Mouse (Mus musculus): ENCODE measurements at regions not wholly inside any gene's neighbourhood (a gene's known extent, or its start where the extent isn't known, plus 50 kb on each side); places are given as distances from the start of the nearest gene placed in this dataset.
A peak's percentile ranks its signal among the peaks of the same experiment; 100 is the strongest.

- DNase-seq (ENCODE audit: low spot score in 2 of 2): no peak
These were observed 354.7 kb downstream of the Ice1 start for GRCm38 (mm10) chr13:70282731-70283130.

GRCm38 (mm10) chr13:70283231-70283630, 354.2 kb downstream of the Ice1 start:
- no peak for DNase-seq (ENCODE audit: low spot score in 2 of 2)

- DNase-seq (ENCODE audit: low spot score in 2 of 2): no peak
These were observed 344.7 kb downstream of the Ice1 start for GRCm38 (mm10) chr13:70292713-70293112.

GRCm38 (mm10) chr13:70303953-70304525, 333.4 kb downstream of the Ice1 start:
- no peak for DNase-seq (ENCODE audit: low spot score in 2 of 2)

GRCm38 (mm10) chr13:70310516-70310915, 326.9 kb downstream of the Ice1 start:
- no peak for DNase-seq (ENCODE audit: low spot score in 2 of 2)

GRCm38 (mm10) chr13:70311226-70312055, 326.0 kb downstream of the Ice1 start:
- DNase-seq (ENCODE audit: low spot score in 2 of 2): no peak

- no peak for DNase-seq (ENCODE audit: low spot score in 2 of 2)
These were observed 324.2 kb downstream of the Ice1 start for GRCm38 (mm10) chr13:70313205-70313604.

- DNase-seq (ENCODE audit: low spot score in 2 of 2): no peak
These were observed 313.9 kb downstream of the Ice1 start for GRCm38 (mm10) chr13:70323537-70323936.

GRCm38 (mm10) chr13:70336069-70336468, 301.4 kb downstream of the Ice1 start:
- no peak for DNase-seq (ENCODE audit: low spot score in 2 of 2)

- DNase-seq (ENCODE audit: low spot score in 2 of 2): no peak
These were observed 297.0 kb downstream of the Ice1 start for GRCm38 (mm10) chr13:70340437-70340836.

- DNase-seq (ENCODE audit: low spot score in 2 of 2): no peak
These were observed 294.2 kb downstream of the Ice1 start for GRCm38 (mm10) chr13:70343191-70343734.

GRCm38 (mm10) chr13:70343911-70344310, 293.5 kb downstream of the Ice1 start:
- DNase-seq (ENCODE audit: low spot score in 2 of 2): no peak

- no peak for DNase-seq (ENCODE audit: low spot score in 2 of 2)
These were observed 293.1 kb downstream of the Ice1 start for GRCm38 (mm10) chr13:70344311-70344710.

- no peak for DNase-seq (ENCODE audit: low spot score in 2 of 2)
These were observed 289.0 kb downstream of the Ice1 start for GRCm38 (mm10) chr13:70348456-70348855.

- no peak for DNase-seq (ENCODE audit: low spot score in 2 of 2)
These were observed 288.5 kb downstream of the Ice1 start for GRCm38 (mm10) chr13:70348965-70349364.

- DNase-seq (ENCODE audit: low spot score in 2 of 2): no peak
These were observed 267.8 kb downstream of the Ice1 start for GRCm38 (mm10) chr13:70369647-70370046.

GRCm38 (mm10) chr13:70380772-70381171, 256.7 kb downstream of the Ice1 start:
- peak; percentile 27 to 43 for DNase-seq (ENCODE audit: low spot score in 2 of 2)

- no peak for DNase-seq (ENCODE audit: low spot score in 2 of 2)
These were observed 252.1 kb downstream of the Ice1 start for GRCm38 (mm10) chr13:70385292-70385691.

GRCm38 (mm10) chr13:70412788-70413187, 224.6 kb downstream of the Ice1 start:
- DNase-seq (ENCODE audit: low spot score in 2 of 2): no peak

- peak in 1 of 2 experiments; percentile 3 for DNase-seq (ENCODE audit: low spot score in 2 of 2)
These were observed 219.3 kb downstream of the Ice1 start for GRCm38 (mm10) chr13:70418156-70418555.

- no peak for DNase-seq (ENCODE audit: low spot score in 2 of 2)
These were observed 198.0 kb downstream of the Ice1 start for GRCm38 (mm10) chr13:70439419-70439818.

GRCm38 (mm10) chr13:70446940-70447339, 190.5 kb downstream of the Ice1 start:
- no peak for DNase-seq (ENCODE audit: low spot score in 2 of 2)
